Mouse (Mus musculus): ENCODE measurements around the gene Map7. TPM values are rescaled to one million over a fixed set of nuclear protein-coding genes. Genes with fewer than 3 reads are reported as not detected.

Map7 gene
- total and polyA plus RNA-seq, 2 experiments, result 11.1 to 13.7 TPM

GRCm38 (mm10) chr10:20314797-20315196 lies 166.5 kb downstream of the Map7 start:
- Histone ChIP-seq H3K4me1 (ENCODE audit: control insufficient read depth, insufficient read depth, low read length) (peaks cover 10% of the 10 kb centered on the region), H3K36me3 (ENCODE audit: control insufficient read depth, insufficient read depth, low read length) (peaks cover 15% of the 10 kb centered on the region), H3K79me2 (ENCODE audit: control insufficient read depth, insufficient read depth, low read length) (peaks cover 15% of the 10 kb centered on the region), H3K4me3 (ENCODE audit: insufficient read depth, low read depth, low read length) (no peak overlapping the region), H3K27me3 (ENCODE audit: control insufficient read depth, insufficient read depth, low read length) (no peaks in the 10 kb centered on the region), H3K9ac (ENCODE audit: low read depth, low read length) (no peak overlapping the region), H3K27ac (replicated peaks; ENCODE audit: insufficient read depth, low read depth, low read length) (no peak overlapping the region)
- no peak for DNase-seq (ENCODE audit: extremely low read depth, low read depth, low spot score)
- TF ChIP-seq POLR2A (IDR thresholded peaks at IDR 0.05; ENCODE audit: extremely low read depth, insufficient read depth, low read length) (no peak), CTCF (IDR thresholded peaks at IDR 0.05; ENCODE audit: low read depth, low read length) (0 out of 2 replicates have a peak, but pooled peaks have one; percentile 0)
- 56% methylated on average over 2 of the region's 2 CpGs for WGBS

- Histone ChIP-seq H3K4me3 (ENCODE audit: insufficient read depth, low read depth, low read length) (no peak overlapping the region), H3K27me3 (ENCODE audit: control insufficient read depth, insufficient read depth, low read length) (no peaks in the 10 kb centered on the region), H3K27ac (replicated peaks; ENCODE audit: insufficient read depth, low read depth, low read length) (no peak overlapping the region), H3K36me3 (ENCODE audit: control insufficient read depth, insufficient read depth, low read length) (peaks cover 26% of the 10 kb centered on the region), H3K4me1 (ENCODE audit: control insufficient read depth, insufficient read depth, low read length) (peaks cover 6% of the 10 kb centered on the region; the same call in 1 of the 2 replicates), H3K79me2 (ENCODE audit: control insufficient read depth, insufficient read depth, low read length) (peaks cover 15% of the 10 kb centered on the region), H3K9ac (ENCODE audit: low read depth, low read length) (no peak overlapping the region)
- WGBS, result 38% methylated on average over 5 of the region's 5 CpGs
- DNase-seq (ENCODE audit: extremely low read depth, low read depth, low spot score), result no peak
- TF ChIP-seq POLR2A (IDR thresholded peaks at IDR 0.05; ENCODE audit: extremely low read depth, insufficient read depth, low read length) (no peak), CTCF (IDR thresholded peaks at IDR 0.05; ENCODE audit: low read depth, low read length) (no peak)
Measured at GRCm38 (mm10) chr10:20317466-20317865, 169.2 kb downstream of the Map7 start.

DNA sequence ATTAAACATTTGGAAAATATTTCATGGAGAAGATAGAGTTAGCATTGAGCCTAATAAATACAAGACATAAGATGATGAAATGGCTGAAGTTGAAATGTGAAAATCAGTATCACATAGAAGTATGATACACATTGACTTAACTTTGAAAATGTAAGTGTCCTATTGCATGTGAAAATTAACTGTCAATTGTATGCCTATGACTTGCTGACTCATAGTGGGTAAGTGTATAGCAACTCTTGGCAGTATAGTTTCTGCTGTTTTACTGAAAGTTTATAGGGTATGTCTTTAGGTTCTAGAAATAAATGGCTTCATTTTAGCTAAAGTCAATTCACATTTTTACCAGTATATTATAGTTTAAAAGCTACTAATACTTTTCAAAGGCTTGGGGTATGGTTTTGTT lies 178.0 kb downstream of the Map7 start:
- Histone ChIP-seq H3K27me3 (ENCODE audit: control insufficient read depth, insufficient read depth, low read length) (no peaks in the 10 kb centered on the region), H3K4me1 (ENCODE audit: control insufficient read depth, insufficient read depth, low read length) (peaks cover 8% of the 10 kb centered on the region), H3K9ac (ENCODE audit: low read depth, low read length) (no peak overlapping the region), H3K36me3 (ENCODE audit: control insufficient read depth, insufficient read depth, low read length) (peaks cover 60% of the 10 kb centered on the region), H3K4me3 (ENCODE audit: insufficient read depth, low read depth, low read length) (no peak overlapping the region), H3K79me2 (ENCODE audit: control insufficient read depth, insufficient read depth, low read length) (peaks cover 8% of the 10 kb centered on the region; the same call in 1 of the 2 replicates), H3K27ac (replicated peaks; ENCODE audit: insufficient read depth, low read depth, low read length) (no peak overlapping the region)
- no peak for TF ChIP-seq POLR2A (IDR thresholded peaks at IDR 0.05; ENCODE audit: extremely low read depth, insufficient read depth, low read length)
- DNase-seq (ENCODE audit: extremely low read depth, low read depth, low spot score), result no peak

Other genes with a start within 250 kb of the Map7 start
- gene Pex7, start 240.8 kb upstream of the Map7 start, total RNA-seq (2014; rRNA removed), result 112 and 114 TPM in 2 replicates
- gene Pex7, start 240.8 kb upstream of the Map7 start, polyA plus RNA-seq (2012; rRNA removed), result 118 and 129 TPM in 2 replicates
- gene Map3k5, start 214.0 kb upstream of the Map7 start, total RNA-seq (2014; rRNA removed), result 25.4 and 26.4 TPM in 2 replicates
- gene Map3k5, start 214.0 kb upstream of the Map7 start, polyA plus RNA-seq (2012; rRNA removed), result 2.8 and 2.9 TPM in 2 replicates
- 56.0 and 73.1 TPM in 2 replicates for gene Bclaf1, start 164.0 kb downstream of the Map7 start, total RNA-seq (2014; rRNA removed)
- gene Bclaf1, start 164.0 kb downstream of the Map7 start, polyA plus RNA-seq (2012; rRNA removed), result 4.7 and 6.9 TPM in 2 replicates
- gene Mtfr2, start 199.3 kb downstream of the Map7 start, total RNA-seq (2014; rRNA removed), result 0.13 TPM in 1 of 2 replicates, not detected in the other
- 0.05 TPM in 1 of 2 replicates, not detected in the other for gene Mtfr2, start 199.3 kb downstream of the Map7 start, polyA plus RNA-seq (2012; rRNA removed)

Data from liver, adult 2 months (tissue).